Mouse (Mus musculus) heart, postnatal 0 days (tissue): Measurements from ENCODE around the gene Gli2. TPM values are rescaled to one million over a fixed set of nuclear protein-coding genes. Genes with fewer than 3 reads are reported as not detected.

ENCODE experiments used
- ATAC-seq: fragments of 200-750 bp; cut with Nextera tagmentation; 2 replicates; pipeline ENCODE4 v1.8.0; 2017; ENCODE audit warnings: low read depth, moderate number of reproducible peaks, moderate library complexity; ENCODE audit not compliant: insufficient read depth
- DNase-seq: peaks from one replicate; pipeline ENCODE4 v3.0.0-alpha.2; 2016; ENCODE audit warnings: low spot score
- H3K27ac ChIP-seq: fragments of 300-500 bp; sonication (generic); 2 replicates; pipeline ENCODE4 v1.5.1; 2014; ENCODE audit warnings: low read depth, mild to moderate bottlenecking
- H3K27me3 ChIP-seq: fragments of 300-500 bp; sonication (generic); 2 replicates; pipeline ENCODE4 v1.6.1; 2014; ENCODE audit warnings: low read length, mixed read lengths; ENCODE audit not compliant: control insufficient read depth, insufficient read depth
- H3K36me3 ChIP-seq: fragments of 300-500 bp; sonication (generic); replicated peaks from 2 replicates; pipeline ENCODE4 v1.6.1; 2014; ENCODE audit warnings: low read length, mixed read lengths; ENCODE audit not compliant: control insufficient read depth, insufficient read depth
- H3K4me1 ChIP-seq: fragments of 300-500 bp; sonication (generic); 2 replicates; pipeline ENCODE4 v1.6.1; 2014; ENCODE audit warnings: antibody characterized with exemption; ENCODE audit not compliant: control insufficient read depth, insufficient read depth
- H3K4me2 ChIP-seq: fragments of 300-500 bp; sonication (generic); 2 replicates; pipeline ENCODE4 v1.6.1; 2014; ENCODE audit warnings: low read depth, mild to moderate bottlenecking, low read length, moderate library complexity
- H3K4me3 ChIP-seq: fragments of 300-500 bp; sonication (generic); 2 replicates; pipeline ENCODE4 v1.5.1; 2014; ENCODE audit warnings: low read depth, low read length
- H3K9ac ChIP-seq: fragments of 300-500 bp; sonication (generic); replicated peaks from 2 replicates; pipeline ENCODE4 v1.6.1; 2014; ENCODE audit warnings: low read depth, low read length, mixed read lengths
- H3K9me3 ChIP-seq: fragments of 300-500 bp; sonication (generic); replicated peaks from 2 replicates; pipeline ENCODE4 v1.6.1; 2016; ENCODE audit warnings: low read length; ENCODE audit not compliant: control insufficient read depth
- CTCF ChIP-seq: IDR thresholded peaks from 2 replicates; pipeline ENCODE4 v1.5.1; 2016; ENCODE audit warnings: antibody characterized with exemption, control low read depth, low read depth
- EP300 ChIP-seq: IDR thresholded peaks from 2 replicates; pipeline ENCODE4 v1.6.1; 2016; ENCODE audit warnings: antibody characterized with exemption, low read depth
- WGBS: fragments of 180-500 bp; shearing (Covaris S2); extraction: QIAGEN DNeasy Blood & Tissue Kit; methylation state at CpG from one replicate; pipeline ENCODE4 v1.1.7; 2014; 5-methylcytosine and 5-hydroxymethylcytosine counted together
- polyA plus RNA-seq: library from polyadenylated mRNA; unstranded; fragments of >200 nt; fragmentation: Nextera tagmentation; extraction: Ambion mirVana; gene quantifications from 2 replicates; pipeline ENCODE4 v1.2.1, GENCODE M21; 2015
- total RNA-seq: library from RNA; depleted of rRNA; stranded (reverse); fragments of >200 nt; gene quantifications from 2 replicates; pipeline ENCODE4 v1.2.3, GENCODE M21; 2014; ENCODE audit warnings: low replicate concordance

Gene Gli2
- total and polyA plus RNA-seq, 2 experiments from 2014 or later, result 0.93 to 14.7 TPM

DNA sequence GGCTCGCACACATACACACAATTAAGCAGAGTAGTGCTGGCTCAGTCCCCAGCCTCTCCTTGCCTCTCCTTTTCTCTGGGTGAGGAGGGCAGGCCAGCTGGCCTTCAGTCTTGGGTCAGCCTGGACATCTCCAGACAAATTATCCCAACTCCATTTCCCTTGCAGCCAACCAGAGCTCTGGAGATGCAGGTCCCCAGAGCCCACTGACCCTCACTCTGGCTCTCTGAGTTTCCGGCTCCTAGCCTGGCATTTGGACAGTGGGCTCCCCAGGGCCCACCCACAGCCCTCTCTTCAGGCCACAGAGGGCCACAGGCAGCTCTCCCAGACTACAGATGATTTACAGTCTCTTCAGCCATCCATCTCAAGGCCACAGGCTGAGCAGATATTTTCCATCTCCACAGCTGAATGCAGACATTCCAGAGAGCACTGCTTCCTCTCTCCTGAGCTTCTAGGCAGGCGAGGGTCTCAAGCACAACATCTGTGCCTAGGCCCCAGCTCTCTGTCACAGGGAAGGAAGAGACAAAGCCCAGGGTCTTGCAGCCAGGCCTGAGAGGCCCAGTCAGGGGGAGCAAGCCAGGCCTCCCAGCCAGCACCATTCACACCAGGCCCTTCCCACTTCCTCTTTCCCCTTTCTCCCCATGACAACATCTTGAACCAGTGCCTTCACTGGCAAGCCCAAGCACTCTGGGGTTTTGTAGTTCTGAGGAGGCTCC is 19.8 kb downstream of the Gli2 start:
- no peak overlapping the region for H3K4me2 ChIP-seq
- DNase-seq (peak; percentile 79), ATAC-seq (peak; percentile 82)
- peak overlapping the region; percentile 87 for H3K27ac ChIP-seq
- H3K9ac ChIP-seq, result peak overlapping the region; percentile 23; the same call in 1 of the 2 replicates
- no peaks in the 10 kb centered on the region for H3K27me3 ChIP-seq
- H3K4me1 ChIP-seq, result 0 out of 2 replicates have a peak, but pooled peaks cover 7% of the 10 kb centered on the region
- TF ChIP-seq EP300 (no peak), CTCF (no peak)
- no peak overlapping the region for H3K4me3 ChIP-seq
- no peaks in the 10 kb centered on the region for H3K36me3 ChIP-seq
- WGBS, result 53% methylated on average over 3 of the region's 3 CpGs
- H3K9me3 ChIP-seq, result no peaks in the 10 kb centered on the region

DNA sequence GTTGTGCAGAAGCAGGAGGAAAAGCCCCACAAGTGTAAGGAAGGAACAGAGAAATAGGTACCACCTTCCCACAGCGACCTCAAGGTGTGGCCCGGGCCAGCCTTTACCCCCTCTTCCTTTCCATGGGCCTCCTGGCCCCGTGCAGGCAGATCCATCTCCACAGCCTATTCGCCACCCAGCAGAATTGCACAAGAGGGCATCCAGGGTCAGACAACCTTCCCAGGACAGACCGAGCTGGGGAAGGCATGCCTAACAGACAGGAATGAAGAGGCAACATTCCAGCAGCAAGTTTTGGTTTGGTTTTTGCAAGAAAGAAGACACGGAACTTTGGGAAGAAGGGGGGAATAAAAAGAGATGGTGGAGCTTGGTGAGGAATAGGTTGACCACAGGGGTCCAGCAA is 22.2 kb downstream of the Gli2 start:
- H3K27me3 ChIP-seq, result no peaks in the 10 kb centered on the region
- 58% methylated on average over 6 of the region's 6 CpGs for WGBS
- no peak for TF ChIP-seq EP300
- no peak for TF ChIP-seq CTCF
- 0 out of 2 replicates have a peak, but pooled peaks cover 7% of the 10 kb centered on the region for H3K4me1 ChIP-seq
- ATAC-seq (no peak), DNase-seq (no peak)
- H3K4me2 ChIP-seq, result no peak overlapping the region
- no peak overlapping the region for H3K4me3 ChIP-seq
- H3K9ac ChIP-seq, result no peak overlapping the region
- no peaks in the 10 kb centered on the region for H3K36me3 ChIP-seq
- H3K27ac ChIP-seq, result no peak overlapping the region
- no peaks in the 10 kb centered on the region for H3K9me3 ChIP-seq

DNA sequence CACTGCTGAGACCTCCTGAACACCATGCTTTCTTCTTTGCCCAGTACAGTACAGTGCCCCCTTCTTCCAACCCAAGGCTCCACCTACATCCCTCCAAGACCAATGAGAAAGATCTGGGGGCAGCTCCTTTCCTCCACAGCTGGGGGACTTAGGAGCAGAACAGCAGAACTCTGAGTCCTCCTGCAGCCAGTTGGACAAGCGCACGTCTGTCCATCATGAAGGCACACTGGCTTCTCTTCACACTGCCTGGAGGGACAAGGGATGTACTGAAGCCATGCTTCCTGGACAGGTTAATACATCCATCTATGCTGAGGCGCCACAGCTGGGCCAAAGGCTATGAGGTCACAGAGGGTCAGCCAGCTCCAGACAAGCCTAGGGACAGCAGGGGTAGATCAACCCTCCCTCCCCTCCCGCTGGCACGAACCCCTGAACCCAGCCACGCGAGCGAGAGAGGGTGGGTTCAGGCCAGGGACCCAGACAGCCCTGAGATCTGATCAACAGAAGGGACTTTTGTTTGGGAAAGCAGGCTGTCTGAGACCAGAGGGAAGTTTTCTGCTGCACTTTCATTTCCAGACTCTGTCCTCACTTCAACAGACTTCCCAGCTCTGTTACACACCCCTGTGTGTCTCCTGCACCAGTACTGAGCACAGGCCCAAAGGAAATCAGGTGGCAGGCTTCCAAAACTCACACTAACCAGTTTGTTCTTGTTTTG is 27.6 kb downstream of the Gli2 start:
- Histone ChIP-seq H3K4me1 (no peaks in the 10 kb centered on the region), H3K4me3 (no peak overlapping the region), H3K9ac (no peak overlapping the region), H3K4me2 (no peak overlapping the region), H3K36me3 (no peaks in the 10 kb centered on the region), H3K27ac (peak overlapping the region; percentile 30; the same call in 1 of the 2 replicates), H3K9me3 (no peaks in the 10 kb centered on the region), H3K27me3 (no peaks in the 10 kb centered on the region)
- TF ChIP-seq EP300 (no peak), CTCF (no peak)
- WGBS, result 43% methylated on average over 8 of the region's 8 CpGs
- DNase-seq (peak; percentile 22), ATAC-seq (peak; percentile 54)

DNA sequence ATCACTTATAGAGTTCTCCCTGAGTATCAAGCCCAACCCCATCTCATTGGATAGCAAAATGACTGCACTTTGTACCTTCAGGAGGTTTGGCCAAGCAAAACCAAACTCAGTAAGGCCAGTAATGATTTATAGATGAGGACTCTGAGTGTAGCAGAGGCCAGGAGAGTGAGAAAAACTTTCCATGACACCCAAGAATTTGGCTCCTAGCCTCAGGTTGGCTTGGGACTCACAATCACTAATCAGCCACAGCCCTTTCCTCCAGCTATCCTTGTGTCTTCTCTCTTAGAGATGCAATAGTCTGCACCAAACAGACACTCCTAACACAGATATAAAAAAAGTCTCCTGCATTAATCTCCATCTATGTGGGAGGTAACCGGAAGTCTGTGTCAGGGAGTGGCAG is 31.1 kb downstream of the Gli2 start:
- no peaks in the 10 kb centered on the region for H3K36me3 ChIP-seq
- no peak overlapping the region for H3K27ac ChIP-seq
- no peak for TF ChIP-seq EP300
- no peaks in the 10 kb centered on the region for H3K27me3 ChIP-seq
- WGBS, result 76% methylated on average over 1 of the region's 1 CpGs
- no peak overlapping the region for H3K4me3 ChIP-seq
- no peak overlapping the region for H3K4me2 ChIP-seq
- H3K9ac ChIP-seq, result no peak overlapping the region
- no peak for DNase-seq
- H3K9me3 ChIP-seq, result no peaks in the 10 kb centered on the region
- 0 out of 2 replicates have a peak, but pooled peaks have one; percentile 25 for ATAC-seq
- H3K4me1 ChIP-seq, result no peaks in the 10 kb centered on the region

DNA sequence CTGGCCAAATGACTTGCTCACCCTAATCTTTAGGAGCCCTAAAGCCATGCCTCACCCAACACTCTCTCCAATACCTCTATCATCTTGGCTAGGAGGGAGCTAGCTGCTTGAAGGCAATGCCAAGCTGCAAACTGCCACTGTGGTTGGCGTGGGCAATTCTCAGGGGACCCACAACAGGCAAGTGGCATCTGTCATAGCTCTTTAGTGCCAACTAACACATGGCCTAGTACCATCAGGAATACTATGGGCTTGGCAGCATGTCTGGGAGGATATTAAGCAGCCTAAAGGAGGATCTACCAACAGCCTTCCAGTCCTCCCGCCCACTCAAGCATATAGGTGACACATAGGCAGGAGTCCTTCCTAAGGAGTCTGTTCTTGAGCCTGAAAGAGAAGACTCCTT is 33.3 kb downstream of the Gli2 start:
- no peaks in the 10 kb centered on the region for H3K27me3 ChIP-seq
- no peak for TF ChIP-seq CTCF
- no peaks in the 10 kb centered on the region for H3K9me3 ChIP-seq
- 68% methylated on average over 2 of the region's 2 CpGs for WGBS
- DNase-seq, result no peak
- ATAC-seq, result no peak
- H3K9ac ChIP-seq, result no peak overlapping the region
- no peak overlapping the region for H3K4me3 ChIP-seq
- no peaks in the 10 kb centered on the region for H3K4me1 ChIP-seq
- no peak overlapping the region for H3K4me2 ChIP-seq
- H3K27ac ChIP-seq, result no peak overlapping the region
- no peaks in the 10 kb centered on the region for H3K36me3 ChIP-seq
